Mouse (Mus musculus): Measurements from ENCODE around the gene Rhbdd1.

The Rhbdd1 gene

DNA sequence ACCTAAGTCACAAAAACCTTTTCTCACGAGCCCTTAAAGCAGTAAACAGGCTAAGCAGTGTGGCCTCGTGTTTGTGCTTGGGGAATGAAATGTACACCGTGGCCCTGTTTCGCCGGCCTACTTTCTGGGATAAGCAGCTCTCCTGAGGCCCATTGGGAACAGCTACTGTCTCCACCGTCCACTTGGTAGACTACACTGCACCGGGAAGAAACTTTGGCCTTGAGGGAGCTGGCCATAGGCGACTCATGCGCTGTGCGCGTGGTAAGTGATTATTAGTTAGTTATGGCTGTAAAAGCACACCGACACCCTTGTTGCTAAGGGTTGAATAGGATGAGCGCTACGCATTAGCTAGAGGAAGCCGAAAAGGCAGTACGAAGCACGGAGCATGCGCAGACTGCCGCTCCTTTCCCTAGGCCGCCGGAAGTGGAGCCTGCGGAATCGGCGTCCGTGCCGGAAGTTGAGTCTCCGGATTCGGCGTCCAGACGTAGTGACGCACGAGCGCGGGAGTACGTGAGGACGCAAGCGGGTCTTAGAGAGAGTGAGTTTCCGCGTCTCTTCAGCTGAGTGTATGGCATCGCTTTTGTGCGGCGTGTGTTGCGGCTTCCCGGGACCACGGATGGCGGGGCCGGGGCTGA, at the start of gene Rhbdd1:
Gene Rhbdd1 (plus strand): TSS at position 342 of the 635 bp plus-strand sequence.
- DNase-seq (ENCODE audit: low spot score): peak; percentile 93

DNA sequence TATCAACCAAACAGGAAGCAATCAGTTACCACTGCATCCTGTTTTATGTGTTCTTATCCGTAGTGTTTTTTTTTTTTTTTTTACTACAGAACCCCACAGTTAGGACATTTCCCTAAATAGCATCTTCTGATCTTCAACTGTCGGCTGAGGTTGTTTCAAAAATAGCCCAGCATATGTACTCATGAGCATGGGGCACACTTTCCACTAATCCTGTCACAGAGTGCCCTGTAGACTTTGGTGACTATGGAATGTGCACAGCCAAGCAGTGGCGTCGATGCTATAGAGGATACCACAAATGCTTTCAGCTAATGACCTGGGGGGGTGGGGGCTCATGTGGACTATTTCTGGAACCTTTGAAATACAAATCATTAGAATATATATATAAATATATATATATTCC, 48.7 kb upstream of the Rhbdd1 start:
- no peak for DNase-seq (ENCODE audit: low spot score)

DNA sequence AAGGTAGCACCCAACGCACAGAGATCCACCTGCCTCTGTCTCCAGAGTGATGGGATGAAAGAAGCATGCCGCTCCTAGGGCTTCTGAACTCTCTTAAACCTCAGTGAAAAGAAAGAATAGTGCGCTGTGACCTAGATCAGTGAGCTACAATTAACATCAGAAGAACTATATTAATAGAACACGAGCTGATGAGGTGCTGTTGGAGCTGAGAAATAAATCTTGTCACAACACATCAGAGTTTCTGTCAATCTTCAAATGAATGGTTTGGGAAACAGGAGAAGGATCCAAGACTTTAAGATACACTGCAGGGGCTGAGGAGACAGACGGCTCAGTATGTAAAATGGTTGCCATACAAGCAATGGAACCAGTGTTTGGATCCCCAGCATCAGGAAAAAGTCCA, 44.0 kb upstream of the Rhbdd1 start:
- no peak for DNase-seq (ENCODE audit: low spot score)

DNA sequence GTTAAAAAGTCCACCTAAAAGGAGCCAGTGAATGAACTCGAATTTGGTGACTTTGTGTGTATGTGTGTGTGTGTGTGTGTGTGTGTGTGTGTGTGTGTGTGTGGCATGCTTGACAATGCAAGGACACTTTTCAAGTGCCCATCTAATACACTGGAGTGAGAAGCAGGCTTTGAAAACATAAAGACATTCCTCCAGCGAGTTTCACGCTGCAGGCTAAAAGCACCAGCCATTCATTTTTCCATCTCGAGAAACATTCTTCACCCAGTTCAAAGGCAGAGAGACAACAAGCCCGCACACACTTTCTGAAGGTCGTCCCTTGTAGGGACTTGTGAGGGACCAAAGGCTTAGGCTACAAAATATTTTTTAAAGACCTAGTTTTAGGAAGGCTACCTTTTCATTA, 42.7 kb upstream of the Rhbdd1 start:
- DNase-seq (ENCODE audit: low spot score): no peak

DNA sequence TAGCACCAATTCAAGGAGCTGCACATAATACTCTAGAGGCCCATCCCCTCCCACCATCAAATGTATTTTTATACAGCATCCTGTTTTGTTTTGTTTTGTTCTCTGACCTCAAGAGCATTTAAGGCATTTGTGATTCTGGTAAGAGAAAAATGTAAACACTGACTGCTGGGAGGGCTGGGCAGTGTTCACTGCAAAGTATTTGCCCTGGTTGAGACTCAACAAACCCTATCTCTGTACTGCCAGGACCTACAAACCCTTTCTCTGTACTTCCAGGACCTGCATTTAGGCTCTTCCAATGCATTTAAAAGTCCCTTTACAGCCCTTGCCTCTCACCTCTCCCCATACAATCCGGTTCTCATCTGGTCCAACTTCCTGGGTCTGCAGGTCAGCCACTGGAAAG, 41.9 kb upstream of the Rhbdd1 start:
- DNase-seq (ENCODE audit: low spot score): no peak

DNA sequence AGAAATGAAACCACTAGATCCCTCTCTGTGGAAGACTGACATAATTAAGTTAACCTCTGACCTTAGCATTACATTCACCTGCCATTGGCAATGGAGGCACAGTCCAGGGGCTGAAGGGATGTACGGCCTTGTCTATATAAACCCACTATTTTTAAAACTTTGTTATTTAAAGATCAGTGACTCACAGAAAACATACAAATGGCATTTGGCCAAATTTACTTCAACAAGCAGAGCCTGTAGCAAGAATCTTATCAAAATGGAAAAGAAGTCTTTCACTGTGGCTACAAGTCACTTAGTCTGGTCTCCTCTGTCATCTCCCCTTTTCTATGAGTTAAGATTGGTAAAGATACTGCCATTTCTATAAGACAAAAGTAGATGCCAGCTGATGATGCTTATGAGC, 36.5 kb upstream of the Rhbdd1 start:
- DNase-seq (ENCODE audit: low spot score): no peak

DNA sequence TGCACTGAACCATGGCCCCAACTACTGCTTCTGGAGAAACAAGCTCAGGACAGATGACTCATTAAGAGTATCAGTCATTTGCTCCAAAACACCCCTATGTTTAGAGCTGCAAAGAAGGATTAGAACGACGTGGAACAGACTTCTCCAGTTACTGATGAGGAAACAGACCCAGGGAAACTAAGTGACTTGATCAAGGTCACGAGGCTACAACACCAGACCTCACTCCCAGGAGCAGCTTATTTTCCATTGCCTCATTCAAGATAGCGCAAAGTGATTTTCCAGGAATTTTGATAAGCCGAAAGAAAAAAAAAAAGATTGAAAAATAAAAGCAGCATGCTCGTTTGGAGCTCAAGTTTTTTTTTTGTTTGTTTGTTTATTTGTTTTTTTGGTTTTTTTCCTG, 34.4 kb upstream of the Rhbdd1 start:
- no peak for DNase-seq (ENCODE audit: low spot score)

DNA sequence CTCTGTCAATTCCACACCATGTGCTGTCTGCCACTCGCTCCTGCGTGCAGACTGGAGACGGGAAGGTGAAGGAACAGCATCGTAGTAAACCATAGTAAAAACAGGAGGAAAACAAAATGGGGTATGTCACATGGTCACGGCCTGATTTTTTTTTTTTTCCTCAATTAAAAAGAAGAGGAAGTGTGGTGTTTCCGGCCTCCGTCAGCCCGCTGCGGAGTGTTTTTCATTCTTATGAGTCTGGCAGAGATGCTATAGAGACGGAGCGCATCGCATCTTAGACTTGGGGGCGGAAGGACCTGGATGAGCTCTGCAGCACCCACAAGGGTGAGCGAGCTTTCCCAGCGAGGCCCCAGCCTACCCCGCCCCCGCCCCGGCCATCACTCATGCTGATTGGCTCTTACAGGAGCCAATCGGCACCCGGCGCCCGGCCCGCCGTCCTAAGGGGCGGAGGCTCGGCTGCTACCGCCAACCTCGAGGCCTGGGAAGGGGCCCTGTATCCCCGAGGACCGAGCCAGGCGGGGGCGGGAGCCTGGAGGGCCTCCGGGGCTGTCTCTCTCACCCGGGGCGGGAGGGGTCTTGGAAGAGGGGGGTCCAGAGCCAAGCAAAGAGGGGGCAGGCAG, 33.1 kb upstream of the Rhbdd1 start:
- peak; percentile 89 for DNase-seq (ENCODE audit: low spot score)

DNA sequence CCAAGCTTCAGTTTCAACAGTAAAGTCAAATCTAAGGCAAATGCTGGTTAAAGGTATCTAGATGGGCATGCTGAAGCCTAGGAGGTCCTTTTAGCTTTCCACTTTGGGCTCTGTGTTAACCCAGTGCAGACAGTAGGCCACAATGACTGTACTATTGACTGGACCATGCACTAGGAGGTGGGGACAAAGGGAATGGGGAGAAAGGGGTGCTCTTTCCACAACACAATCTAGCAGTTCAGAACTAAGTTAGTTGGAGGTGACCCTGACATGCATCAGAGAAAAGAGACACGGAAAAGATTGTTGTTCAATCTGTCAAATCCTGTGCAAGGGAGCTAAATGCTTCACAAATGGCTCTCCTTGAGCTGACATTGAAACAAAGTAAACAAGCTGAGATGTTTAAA, 32.4 kb upstream of the Rhbdd1 start:
- DNase-seq (ENCODE audit: low spot score): peak; percentile 23

DNA sequence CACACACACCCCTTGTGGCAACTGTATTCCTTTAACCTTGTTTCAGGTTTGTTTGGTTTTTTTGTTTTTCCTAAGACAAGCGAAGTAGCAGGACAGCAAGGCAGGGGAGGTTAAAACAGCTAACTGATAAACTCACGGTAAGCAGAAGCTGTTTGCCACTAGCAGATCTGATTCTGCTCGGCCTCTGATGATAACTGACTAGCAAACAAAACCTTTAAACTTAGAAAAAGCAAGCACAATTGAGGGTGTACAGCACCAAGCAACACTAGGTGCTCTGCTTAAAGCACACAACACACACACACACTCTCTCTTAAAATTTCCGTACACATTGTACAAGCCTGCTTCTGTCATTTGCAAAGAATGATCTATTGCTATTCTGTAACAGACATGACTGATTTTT, 31.8 kb upstream of the Rhbdd1 start:
- DNase-seq (ENCODE audit: low spot score): peak; percentile 13

DNA sequence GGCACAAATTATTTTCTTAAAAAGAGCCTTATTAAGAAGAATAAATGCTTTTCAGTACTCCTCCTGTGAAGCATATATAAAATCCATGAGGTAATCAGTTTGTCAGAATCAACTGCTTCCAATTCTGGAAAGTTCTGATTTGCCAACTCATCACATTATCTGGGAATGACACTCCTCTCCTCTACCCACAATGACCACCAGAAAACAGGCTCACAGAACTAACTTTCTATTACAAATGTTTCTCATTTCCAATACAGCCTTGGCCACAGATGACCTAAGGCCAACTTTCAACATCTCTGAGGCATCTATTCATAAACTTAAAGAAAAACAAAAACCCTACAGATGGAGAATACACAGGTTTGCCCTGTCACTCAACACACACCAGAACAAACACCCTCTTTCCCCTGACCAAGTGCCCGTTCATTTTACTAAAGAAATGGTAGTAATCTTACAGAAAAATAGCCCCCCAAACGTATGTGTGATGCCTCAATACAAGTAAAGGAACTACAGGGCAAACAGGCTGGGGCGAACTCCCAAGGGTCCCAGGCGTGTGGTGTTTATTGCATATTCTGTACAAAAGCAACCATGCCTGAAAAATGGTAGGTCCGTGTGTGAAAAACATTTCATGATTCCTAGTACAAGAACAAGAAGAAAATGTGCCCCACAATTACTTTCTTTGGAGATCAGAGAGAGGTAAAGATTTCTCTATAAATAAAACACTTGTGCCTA, 30.6 kb upstream of the Rhbdd1 start:
- no peak for DNase-seq (ENCODE audit: low spot score)

DNA sequence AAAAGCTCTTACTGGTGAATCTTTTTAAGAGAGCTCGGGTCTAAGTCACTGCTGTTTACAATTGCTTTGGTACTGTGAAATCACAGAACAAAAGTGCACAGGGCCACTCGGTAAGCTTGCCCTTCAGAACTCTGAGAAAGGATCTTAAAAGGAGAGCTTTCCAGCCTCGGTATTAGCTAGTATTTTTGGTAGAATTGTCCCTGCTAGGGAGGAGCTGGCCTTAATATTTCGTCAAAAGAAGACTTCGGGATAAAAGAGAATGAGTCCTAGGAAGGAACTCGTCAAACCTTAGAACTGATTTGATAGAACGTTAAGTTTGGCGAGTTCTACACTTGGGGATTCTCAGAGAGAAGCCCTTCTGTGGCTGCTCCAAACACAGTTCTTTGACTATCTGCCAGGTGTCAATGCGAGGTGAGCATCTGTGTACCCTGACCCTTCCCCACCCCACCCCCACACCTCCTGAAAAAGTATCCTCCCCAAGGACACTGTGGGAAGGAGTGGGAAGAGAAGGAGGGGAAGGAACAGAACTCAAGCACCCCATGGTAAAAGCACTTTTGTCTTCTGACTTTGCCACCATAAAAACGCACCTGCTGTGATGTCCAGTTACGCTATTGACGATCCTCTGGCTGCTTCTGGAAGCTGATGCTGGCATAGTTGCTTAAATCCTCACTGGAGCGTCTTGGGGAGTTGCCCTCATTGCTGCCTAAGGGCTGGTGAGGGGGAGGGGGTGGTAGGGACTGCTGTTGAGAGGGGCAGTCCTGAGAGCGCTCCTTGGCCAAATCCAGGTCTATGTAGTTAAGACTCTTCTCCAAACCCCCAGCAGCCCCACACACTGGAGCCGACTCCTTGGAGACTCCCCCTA, 29.8 kb upstream of the Rhbdd1 start:
- no peak for DNase-seq (ENCODE audit: low spot score)

DNA sequence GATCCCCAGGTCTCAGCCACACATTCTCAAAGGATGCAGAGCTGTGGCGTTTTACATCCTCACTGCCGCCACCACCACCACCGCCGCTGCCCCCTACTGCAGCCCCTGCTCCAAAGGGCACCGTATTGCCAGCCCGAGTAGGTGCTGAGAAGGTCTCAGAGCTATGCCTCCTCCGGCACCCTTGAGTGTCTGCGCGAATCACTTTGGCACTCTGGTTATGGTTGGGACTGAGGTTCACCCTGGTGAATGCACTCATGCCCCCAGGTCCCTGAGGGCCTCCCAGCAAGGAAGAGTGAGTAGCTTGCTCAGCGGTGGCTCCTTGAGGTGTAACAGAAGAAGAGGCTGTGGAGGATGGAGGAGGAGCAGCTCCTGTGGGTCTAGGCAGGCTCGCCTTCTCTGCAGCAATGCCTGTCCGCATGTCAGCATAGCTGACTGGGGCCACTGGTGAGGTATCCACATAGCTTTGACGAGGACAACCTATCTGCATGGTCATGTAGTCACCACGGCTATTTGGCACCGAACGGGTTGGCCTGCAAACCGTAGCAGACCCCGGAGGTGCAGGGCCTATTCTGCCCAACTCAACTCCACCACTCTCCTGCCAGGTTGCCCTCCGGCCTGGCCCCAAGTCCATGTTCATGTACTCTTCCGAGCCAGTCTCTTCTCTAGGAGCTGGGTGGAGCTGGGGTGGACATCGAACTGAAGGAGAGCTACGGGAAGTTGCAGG, 29.0 kb upstream of the Rhbdd1 start:
- peak; percentile 11 for DNase-seq (ENCODE audit: low spot score)

DNA sequence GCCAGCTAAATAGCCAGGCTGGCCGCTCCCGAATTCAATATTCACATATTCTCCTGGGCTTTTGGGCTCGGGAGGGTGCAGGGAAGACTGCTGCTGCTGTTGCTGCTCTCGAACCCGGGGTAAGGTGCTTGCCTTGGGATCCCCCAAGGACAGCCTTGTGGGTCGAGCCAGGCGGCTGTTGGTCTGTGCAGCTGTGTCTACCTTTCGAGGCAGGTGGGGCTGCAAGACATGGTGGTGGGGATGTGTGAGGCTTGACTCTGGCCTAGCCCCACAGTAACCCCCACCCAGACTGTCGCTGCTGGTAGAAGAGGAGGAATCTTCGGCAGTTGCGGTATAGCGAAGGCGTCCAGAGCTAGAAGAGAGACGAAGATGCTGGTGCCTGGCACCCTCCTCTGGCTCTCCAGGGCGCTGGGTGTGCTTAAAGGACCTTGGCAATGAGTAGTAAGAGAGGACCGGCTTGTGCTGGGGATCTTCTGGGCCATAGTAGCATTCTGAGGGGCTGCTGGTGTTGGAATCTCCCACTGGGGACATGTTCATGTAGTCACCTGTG, 28.4 kb upstream of the Rhbdd1 start:
- DNase-seq (ENCODE audit: low spot score): no peak

DNA sequence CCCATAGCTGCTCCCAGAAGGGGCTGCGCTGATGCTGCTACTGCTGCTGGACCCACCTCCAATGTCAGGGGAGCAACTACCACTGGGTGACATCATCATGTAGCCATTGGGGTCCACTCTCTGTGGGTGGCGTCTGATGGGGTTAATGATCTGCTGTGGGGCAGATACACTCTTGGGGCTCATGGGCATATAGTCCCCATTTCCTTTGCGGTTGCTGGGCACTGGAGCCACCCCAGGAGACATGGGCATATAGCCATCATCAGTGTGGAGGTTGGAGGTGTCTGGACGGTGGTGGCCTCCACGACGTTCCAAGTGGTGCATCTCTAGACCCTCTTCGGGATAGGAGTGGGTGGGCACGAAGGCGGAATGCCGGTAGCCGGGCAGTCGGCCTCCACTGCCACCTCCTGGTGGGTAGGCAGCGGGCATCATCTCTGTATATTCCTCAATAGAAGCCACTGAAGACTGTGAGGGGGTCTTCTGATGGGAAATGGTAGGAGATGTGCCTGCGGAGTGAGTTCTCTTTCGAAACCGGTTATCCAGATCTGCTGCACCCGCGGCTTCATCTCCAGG, 27.7 kb upstream of the Rhbdd1 start:
- DNase-seq (ENCODE audit: low spot score): no peak

DNA sequence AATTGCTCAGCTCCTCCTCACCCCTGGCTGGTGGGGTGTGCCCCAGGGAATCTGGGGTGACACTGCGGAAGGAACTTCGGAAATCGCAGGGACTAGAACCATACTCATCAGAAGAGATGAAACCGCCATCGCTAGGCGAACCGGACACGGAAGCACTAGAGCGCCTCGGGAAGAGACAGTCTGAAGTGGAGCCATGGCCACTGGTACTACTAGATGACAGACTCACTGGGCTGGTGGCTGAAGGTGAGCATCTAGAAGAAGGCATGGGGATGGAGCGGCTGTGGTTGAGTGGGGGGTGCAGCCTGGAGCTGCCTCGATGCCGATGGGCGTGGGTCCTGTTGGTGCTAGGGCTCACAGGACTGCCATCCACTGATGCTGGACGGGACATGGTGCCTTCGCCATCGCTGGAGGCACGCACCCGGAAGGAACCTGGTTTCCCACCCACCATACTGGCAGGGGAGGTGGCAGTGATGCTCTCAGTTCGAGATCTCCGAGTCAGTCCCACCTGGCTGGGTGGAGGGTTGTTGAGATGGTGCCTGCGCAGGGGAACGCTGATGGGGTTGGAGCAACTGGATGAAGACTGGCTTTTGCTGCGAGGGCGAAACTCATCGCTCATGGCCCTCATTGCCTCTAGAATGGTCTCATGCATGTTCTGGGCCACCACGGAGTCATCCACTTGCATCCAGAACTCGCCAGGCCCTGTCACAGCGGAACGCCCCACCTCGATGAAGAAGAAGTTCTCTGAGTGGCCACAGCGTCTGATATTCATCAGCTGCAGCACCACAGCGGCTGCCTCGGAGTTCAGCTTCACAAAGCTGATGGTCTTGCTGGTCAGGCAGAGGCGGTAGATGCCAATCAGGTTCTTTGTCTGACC, 26.9 kb upstream of the Rhbdd1 start:
- DNase-seq (ENCODE audit: low spot score): no peak

DNA sequence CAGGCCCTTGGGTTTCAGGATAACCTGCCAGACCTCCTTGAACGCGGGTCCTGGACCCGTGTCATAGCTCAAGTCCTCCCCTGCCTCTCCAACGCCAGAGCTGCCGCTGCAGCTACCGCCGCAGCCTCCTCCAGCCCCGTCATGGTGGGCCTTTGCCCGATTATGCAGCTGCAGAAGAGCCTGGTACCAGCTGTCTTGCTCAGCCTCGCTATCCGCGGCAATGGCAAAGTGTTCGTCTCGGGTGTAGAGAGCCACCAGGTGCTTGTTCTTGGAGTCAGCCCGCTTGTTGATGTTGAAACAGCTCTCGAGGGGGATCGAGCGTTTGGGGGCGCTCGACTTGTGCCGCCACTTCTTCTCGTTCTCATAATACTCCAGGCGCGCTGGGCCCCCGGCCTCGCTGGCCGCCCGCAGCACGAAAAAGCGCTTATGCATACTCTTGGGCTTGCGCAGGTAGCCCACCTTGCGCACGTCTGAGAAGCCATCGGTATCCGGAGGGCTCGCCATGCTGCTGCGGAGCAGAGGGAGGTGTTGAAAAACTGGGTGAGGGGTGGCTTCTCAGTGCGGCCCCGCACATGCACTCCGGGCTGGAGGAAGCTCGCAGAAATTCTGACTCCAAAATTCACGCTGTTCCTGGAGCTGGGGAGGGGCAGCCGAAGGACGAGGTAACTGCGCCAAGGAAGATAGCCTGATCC, 26.1 kb upstream of the Rhbdd1 start:
- DNase-seq (ENCODE audit: low spot score): peak; percentile 25

DNA sequence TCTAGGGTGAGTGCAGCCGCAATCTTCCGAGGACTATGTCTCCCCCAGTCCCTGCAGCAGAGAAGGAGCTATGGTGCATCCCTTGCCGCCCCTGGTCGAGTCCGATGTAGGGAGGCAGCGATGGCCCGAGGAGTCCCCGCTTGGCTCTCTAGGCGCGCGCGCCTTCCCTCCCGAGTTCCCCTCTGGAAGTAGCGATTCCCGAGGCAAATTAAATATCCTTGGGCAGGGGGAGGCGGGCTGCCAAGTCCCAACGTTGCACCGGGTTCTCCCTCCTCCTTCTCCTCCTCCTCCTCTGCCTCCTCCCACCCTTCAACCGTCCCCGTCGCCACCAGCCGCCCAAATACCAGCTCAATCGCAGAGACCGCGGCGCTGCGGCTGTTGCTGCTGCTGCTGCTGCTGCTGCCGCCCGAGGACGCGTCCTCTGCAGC, 25.5 kb upstream of the Rhbdd1 start:
- no peak for DNase-seq (ENCODE audit: low spot score)

DNA sequence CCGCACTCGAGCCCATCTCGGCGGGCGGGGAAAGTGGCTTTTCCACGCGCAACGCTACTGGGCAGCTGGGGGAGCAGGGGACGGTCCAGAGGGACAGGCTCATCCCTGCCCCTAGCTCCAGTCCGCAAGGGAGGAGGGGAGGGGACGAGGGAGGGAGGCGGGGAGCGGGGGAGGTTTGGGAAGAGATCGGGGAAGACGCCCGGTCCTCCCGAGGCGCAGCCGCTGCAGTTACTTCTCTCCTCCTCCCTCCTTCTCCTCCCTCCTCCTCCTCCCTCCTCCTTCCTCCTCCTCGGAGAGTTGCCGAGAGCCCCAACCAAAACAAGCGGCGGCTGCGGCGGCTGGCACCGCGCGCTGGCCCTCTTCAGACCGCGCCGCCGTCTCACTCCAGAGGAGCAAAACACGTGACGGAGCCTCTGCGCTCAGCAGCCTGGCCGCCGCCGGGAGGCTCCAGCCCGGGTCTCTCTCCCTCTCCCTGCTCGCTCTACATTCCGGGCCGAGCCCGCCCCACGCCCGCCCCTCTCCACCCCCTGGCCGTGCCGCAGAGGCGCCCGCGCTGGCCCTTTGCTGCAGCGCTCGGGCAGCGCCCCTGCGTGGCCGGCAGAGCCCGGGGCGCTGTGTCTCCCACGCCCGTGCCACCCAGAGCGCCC, 25.0 kb upstream of the Rhbdd1 start, which contains the start of gene Irs1:
Gene Irs1 (minus strand): TSS at position 266 of the 647 bp plus-strand sequence.
- peak; percentile 88 for DNase-seq (ENCODE audit: low spot score)
